Mouse (Mus musculus) CD4-positive, CD25-positive, alpha-beta regulatory T cell (primary cell): Measurements from ENCODE around the gene Olfr224. TPM values are rescaled to one million over a fixed set of nuclear protein-coding genes. Genes with fewer than 3 reads are reported as not detected.

Source experiments
- polyA plus RNA-seq: library from polyadenylated mRNA; unstranded; fragments of 100-300 nt; shearing (Covaris generic); gene quantifications from one replicate; pipeline ENCODE4 v1.2.1, GENCODE M21; 2017

Gene Olfr224
- not detected for polyA plus RNA-seq

GRCm38 (mm10) chr11:58570405-58570804 lies at the start of gene Olfr224:
TSS of gene Olfr224 (minus strand) at chr11:58570553.

GRCm38 (mm10) chr11:58615975-58616374 lies 45.6 kb upstream of the Olfr224 start, which contains the start of gene 2210407C18Rik:
TSS of gene 2210407C18Rik (minus strand) at chr11:58616075.

GRCm38 (mm10) chr11:58594814-58595213 lies 24.5 kb upstream of the Olfr224 start, which contains the start of gene Olfr324:
TSS of gene Olfr324 (plus strand) at chr11:58595114.

GRCm38 (mm10) chr11:58577430-58577829 lies 7.1 kb upstream of the Olfr224 start, which contains the start of gene Olfr325:
TSS of gene Olfr325 (plus strand) at chr11:58577730.

GRCm38 (mm10) chr11:58555536-58555935 lies 14.8 kb downstream of the Olfr224 start, which contains the start of gene Olfr328:
TSS of gene Olfr328 (minus strand) at chr11:58555636.

DNA sequence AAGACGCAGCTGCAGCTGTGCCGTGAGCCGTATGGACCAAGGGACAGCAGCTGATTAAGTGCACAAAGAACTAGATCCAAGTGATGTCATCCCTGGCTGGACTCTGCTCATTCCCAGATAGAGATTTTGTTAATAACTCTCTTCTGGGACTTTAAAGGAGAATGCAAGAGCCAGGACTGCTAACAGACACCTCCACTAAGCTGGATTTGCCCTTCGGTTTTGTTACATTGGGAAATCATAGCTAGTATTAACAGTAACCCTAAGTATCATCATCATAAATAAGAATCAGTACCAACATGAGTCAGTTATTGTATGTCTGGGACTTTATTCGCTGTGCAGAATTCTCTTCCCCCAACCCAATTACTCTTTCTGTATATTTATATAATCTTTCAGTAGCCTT lies 24.0 kb downstream of the Olfr224 start, which contains the start of gene Olfr329-ps:
Olfr329-ps (minus strand) TSS at position 101 of the 400 bp plus-strand sequence.

GRCm38 (mm10) chr11:58534736-58535135 lies 35.6 kb downstream of the Olfr224 start, which contains the start of gene Olfr330:
TSS of gene Olfr330 (minus strand) at chr11:58534836.

Other genes starting within 250 kb of the Olfr224 start
- gene Zfp672, start 240.2 kb downstream of the Olfr224 start, polyA plus RNA-seq = 44.2 TPM
- gene Sh3bp5l, start 239.8 kb downstream of the Olfr224 start, polyA plus RNA-seq = 21.6 TPM
- gene Lypd8, start 191.5 kb downstream of the Olfr224 start, polyA plus RNA-seq = not detected
- not detected for gene 1810065E05Rik, start 149.4 kb downstream of the Olfr224 start, polyA plus RNA-seq
- 0.13 TPM for gene Gm12253, start 138.0 kb downstream of the Olfr224 start, polyA plus RNA-seq
- not detected for gene Lypd9, start 117.6 kb downstream of the Olfr224 start, polyA plus RNA-seq
- gene Olfr30, start 108.3 kb downstream of the Olfr224 start, polyA plus RNA-seq = not detected
- not detected for gene Olfr332, start 78.0 kb downstream of the Olfr224 start, polyA plus RNA-seq
- not detected for gene Olfr331, start 68.0 kb downstream of the Olfr224 start, polyA plus RNA-seq
- gene Olfr330, start 35.7 kb downstream of the Olfr224 start, polyA plus RNA-seq = 0.17 TPM
- gene Olfr329-ps, start 24.1 kb downstream of the Olfr224 start, polyA plus RNA-seq = not detected
- gene Olfr328, start 14.9 kb downstream of the Olfr224 start, polyA plus RNA-seq = not detected
- gene Olfr325, start 7.2 kb upstream of the Olfr224 start, polyA plus RNA-seq = not detected
- not detected for gene Olfr324, start 24.6 kb upstream of the Olfr224 start, polyA plus RNA-seq
- not detected for gene 2210407C18Rik, start 45.5 kb upstream of the Olfr224 start, polyA plus RNA-seq
- not detected for gene Olfr323, start 59.9 kb upstream of the Olfr224 start, polyA plus RNA-seq
- not detected for gene Trim58, start 69.9 kb upstream of the Olfr224 start, polyA plus RNA-seq
- not detected for gene Olfr322, start 88.2 kb upstream of the Olfr224 start, polyA plus RNA-seq
- gene Olfr320, start 110.5 kb upstream of the Olfr224 start, polyA plus RNA-seq = not detected
- gene Olfr319, start 128.6 kb upstream of the Olfr224 start, polyA plus RNA-seq = not detected
- not detected for gene Olfr318, start 153.5 kb upstream of the Olfr224 start, polyA plus RNA-seq
- not detected for gene Olfr317, start 168.7 kb upstream of the Olfr224 start, polyA plus RNA-seq
- not detected for gene Olfr316, start 182.2 kb upstream of the Olfr224 start, polyA plus RNA-seq
- gene Olfr315, start 202.6 kb upstream of the Olfr224 start, polyA plus RNA-seq = not detected
- not detected for gene Olfr314, start 212.4 kb upstream of the Olfr224 start, polyA plus RNA-seq
- gene Fam183b, start 231.4 kb upstream of the Olfr224 start, polyA plus RNA-seq = 0.66 TPM
- not detected for gene Olfr313, start 244.4 kb upstream of the Olfr224 start, polyA plus RNA-seq